Mouse (Mus musculus) liver, adult 2 months (tissue): ENCODE results near the gene Znhit1.

Experiments used
- CTCF ChIP-seq: fragments of 200-500 bp; IDR thresholded peaks from 2 replicates; pipeline ENCODE4 v1.5.1; 2011; ENCODE audit warnings: low read depth, low read length, control low read depth
- POLR2A ChIP-seq: fragments of 200-500 bp; IDR thresholded peaks from 2 replicates; pipeline ENCODE4 v1.6.1; 2011; ENCODE audit warnings: low read length, control low read depth; ENCODE audit not compliant: insufficient read depth; ENCODE audit errors: extremely low read depth

- no peak for TF ChIP-seq CTCF
- TF ChIP-seq POLR2A: no peak
Measured at GRCm38 (mm10) chr5:136962966-136963540, 24.8 kb downstream of the Znhit1 start.
